Mouse (Mus musculus): ENCODE results near the gene Pigr.

The Pigr gene

DNA sequence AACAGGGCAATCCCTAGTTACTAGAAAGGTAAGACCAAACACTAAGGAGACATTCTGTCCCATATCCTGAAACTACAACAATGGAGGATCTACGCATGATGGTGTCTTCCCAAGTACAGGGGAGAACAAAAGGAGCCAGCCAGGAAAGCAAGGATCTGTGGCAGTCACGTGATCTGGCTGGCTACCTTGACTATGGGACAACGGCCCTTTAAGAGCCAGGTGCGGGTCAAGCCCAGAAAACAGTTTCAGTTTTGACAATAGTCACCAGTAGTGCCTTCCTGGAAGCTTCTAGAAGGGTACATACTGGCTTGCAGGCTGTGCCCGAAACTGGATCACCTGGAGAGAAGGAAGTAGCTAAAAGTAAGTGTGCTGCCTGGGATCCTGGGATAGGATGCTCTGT is at the start of gene Pigr:
Gene Pigr, plus strand, starts transcription at position 237 of the 400 bp plus-strand sequence.
- no peak for DNase-seq

DNA sequence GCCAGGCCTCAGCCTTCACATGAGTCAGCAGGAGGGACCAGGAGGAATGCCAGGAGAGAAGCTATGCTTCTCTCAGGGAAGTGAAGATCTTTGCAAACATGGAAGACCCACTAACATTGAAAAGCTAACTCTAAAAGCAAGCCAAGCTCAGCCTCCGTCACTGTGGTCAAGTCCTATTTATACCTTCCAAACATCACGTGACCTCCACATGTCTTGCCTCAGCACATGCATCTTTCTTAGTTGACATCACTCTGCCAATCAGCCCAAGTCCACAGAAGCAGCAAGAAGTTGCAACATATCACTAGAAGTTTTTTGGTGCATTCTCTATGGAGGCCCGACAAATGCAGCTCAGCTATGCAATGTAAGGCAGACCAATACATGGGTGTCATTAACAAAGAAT is 46.6 kb upstream of the Pigr start:
- DNase-seq, result no peak

DNA sequence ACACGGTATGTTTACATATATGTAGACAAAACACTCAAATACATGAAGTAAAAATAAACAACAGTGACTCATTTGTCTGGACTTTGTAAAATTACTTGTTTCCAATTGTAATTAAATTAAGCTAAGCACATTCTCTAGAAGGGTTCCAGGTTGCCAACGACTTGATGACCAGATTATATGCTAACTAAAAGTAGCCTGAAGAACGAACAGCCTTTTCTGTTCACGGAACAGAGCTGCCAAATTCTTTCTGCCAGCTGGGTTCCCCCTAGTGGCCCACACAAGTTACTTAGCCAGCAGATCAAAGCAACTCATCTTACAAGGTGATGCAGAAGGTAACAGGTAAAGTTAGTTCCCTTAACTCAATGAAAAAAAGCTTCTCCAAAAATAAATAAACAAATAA is 42.4 kb upstream of the Pigr start:
- no peak for DNase-seq

DNA sequence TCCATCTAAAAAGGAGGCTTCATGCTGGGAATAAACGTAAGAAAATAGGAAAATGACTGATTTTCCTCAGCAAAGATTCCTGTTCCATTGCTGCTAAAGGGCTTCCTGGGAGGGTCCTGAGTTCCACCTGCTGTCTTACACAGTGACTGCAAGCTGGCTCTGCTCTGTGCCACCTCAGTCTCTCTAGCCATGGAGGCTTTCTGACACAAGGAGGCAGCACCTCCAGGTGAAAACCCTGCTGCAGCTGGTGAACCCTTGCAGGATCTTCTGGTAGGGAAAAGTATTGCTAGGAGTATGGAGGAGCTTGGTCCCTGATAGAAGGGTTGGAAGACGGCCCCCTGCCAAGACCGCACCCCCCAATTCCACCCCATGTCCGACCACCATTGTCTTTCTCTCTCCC is 39.5 kb upstream of the Pigr start:
- no peak for DNase-seq

DNA sequence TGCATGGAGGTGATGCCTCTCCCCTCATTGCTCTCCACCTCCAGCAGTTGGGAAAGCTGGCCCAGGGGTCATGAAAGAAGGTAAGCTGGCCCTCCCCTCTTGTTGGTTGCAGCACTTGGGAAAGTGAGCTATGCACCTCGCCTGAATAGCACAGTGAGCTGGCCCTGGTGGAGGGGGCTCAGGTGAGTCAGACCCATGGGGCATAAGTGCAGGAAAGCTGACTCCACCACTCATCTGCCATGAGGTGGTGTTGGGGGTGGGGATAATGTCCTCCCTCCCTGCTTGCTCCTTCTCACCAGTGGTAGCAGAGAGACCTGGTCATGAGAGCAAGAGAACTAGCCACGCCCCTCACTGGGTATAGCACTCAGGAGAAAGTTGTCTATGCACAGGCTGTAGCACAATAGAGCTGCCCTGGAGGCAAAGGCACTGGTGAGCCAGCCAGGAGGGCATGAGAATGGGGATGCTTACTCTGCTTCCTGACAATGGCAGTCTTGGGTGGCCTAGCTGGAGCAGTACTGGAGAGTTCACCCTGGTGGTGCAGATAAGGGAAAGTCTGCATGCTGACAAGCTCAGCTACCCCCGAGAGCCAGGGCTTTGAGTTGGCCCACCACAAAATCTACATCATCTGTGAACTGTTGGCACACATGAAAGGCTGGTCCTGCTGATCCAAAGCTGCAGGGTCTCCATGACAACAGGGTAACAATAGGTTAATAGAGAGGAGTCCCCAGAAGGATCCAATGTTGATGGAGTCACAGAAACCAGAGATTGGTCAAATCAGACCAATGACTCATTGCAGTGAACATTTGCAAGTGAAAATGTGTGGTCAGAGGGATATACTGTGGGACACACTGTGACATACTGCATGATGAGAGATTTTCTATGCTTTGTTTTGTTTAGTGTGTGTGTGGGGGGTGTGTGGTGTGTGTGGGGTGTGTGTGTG is 36.7 kb upstream of the Pigr start:
- no peak for DNase-seq

DNA sequence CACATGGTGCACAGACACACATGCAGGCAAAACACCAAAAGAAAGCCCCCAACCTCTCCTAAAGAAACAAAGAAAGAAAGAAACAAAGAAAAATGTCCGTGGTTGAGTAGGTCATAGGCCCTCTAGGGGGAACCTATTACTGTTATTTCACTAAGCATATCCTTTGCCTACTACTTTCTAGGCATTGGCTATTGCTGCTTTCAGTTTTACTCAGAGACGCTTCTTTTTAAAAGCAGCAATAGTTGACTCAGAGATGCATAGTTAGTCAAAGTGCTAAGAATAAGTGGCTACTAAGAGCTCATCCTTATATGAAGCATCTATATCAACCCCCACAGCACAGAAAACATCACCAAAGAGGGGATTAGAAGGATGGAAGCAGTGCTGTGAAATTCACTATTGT is 31.2 kb upstream of the Pigr start:
- DNase-seq, result no peak

DNA sequence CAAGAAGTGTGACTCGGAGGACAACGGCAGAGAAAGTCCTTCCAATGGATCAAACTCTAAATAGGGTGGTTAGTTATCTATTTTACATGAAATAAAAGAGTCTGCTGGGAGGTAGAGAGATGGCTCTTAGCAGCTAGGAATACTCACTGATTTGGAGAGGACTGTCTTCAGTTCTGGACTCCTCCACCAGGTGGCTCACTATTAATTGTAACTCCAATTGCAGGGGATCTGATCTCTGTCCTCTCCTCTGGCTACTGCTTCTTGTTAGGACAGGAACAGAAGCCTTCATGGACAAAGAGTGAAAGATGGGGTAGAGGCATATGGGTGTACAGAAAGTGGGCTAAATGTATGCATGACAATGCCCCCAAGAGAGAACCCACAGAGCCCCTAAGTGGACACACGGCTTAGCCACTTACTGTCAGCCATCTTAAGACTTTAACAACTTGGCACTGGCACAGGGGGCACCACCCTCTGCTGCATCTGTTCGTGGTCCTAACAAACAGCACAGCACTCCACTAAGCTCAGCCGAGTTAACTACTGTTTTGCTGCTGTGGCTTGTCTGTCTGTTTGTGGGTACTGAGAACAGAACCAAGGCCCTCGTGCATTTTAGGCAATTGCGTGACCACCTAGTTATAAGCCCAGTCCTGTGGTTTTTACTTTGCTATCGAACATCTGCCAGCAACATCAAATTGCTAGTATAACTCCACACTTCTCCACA is 29.4 kb upstream of the Pigr start:
- DNase-seq, result peak; percentile 69

DNA sequence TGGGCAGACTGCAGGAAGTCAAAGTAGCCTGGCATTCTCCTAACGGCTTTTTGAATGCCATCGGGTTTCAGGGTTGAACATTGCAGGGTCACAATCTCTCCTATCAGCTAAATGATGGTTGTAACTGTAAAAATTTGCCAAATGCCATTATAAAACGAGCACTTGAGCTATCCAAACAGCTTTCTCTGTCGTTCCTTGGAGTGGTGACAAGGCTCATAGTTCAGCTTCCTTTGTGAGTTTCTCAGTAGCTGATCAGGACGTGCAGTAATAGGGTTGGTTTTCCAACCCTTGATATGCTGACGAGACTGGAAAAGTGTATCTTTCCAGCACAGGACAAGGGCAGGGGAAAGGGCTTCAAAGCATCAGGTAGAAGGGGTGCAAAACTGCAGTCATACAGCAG is 28.4 kb upstream of the Pigr start:
- DNase-seq, result peak; percentile 30

DNA sequence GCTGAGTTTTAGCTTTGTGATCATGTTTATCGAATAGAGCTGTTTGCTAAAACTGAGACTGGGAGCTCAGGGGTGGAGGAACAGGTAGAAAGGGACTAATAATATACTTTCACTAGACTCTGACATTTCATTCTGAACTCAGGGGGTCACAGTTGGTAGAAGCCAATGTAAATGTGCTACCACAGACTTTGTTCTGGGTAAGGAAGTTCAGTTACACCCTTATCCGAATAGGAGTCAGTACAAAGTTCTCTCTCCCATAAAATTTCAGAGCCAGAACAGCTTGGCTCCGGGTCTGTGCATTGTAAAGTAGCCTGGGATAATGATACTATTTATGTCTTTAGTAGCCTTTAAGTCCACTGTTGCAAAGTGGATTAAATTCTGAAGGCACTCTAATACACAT is 27.9 kb upstream of the Pigr start:
- no peak for DNase-seq

DNA sequence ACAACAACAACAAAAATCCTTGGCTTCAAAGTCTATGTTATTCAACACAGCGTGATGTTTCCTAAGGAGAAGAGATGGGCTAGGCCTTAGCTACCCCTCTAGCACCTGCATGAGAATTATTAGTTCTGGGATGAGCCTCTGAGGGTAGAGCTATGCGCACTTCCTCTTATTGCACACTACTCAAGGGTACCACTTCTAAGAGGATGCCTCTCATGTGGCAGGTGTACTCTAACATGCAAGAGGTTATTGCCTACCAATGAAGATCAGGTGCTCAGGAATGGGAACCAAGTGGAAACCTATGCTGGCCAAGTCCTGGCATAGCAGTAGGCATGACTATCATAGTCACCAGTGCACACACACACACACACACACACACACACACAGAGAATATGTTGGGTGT is 27.1 kb upstream of the Pigr start:
- no peak for DNase-seq

DNA sequence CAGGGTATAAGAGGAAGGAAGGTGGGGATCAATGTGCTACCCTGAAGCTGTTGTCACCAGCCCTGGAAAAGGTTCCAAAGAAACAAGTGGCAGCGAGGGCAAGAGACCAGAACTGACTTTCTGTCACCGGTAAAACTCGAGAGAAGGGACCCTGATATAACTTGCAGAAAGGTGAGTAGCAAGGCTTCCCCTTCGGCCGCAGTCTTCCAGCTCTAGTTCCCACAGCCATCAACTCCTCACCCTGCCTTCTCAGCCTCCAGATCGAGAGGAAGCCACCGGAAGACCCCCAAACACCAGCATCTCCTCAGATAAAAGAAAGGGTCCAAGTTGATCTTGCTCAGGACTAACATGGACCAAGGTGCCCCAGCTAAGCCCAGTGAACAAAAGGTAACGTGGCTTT is 25.9 kb upstream of the Pigr start, which contains the start of gene Fcamr:
Gene Fcamr, plus strand, starts transcription at position 301 of the 400 bp plus-strand sequence.
- no peak for DNase-seq

DNA sequence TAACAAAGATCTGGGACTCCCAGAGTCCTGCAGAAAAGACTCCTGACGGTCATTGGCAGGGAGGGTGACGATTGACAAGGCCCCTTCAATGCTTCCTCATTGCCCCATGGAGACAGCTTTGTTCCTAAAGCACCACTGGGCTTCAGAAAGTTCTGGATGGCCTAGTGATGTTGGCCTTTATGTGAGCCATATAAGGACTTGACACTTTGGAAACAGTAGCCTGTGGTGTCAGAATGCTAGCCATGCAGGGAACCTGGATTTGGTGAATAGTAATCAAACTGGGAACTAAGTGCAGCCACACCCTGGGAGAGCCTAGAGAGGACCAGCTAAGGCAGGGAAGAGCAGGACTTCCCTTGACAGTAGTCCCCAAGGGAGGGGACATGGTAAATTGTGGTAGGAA is 25.0 kb upstream of the Pigr start:
- DNase-seq, result peak; percentile 72

DNA sequence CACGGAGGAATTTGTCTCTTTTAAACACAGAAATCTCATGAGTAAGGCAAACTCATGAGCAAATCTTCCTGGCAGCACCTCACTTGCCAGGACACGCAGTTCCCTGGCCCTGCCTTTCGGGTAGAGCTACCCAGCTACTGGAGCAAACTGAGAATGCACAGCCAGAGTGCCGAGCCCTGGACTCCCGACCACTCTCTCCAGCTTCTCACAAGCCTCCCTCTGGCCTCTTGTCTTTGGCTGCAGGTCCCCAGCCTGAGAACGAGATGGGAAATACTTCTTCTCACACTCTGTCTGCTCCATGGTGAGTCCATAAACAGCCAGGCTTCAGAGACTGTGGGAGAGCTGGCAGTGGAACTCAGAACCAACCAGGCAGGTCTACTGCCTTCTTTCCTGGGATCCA is 23.5 kb upstream of the Pigr start:
- no peak for DNase-seq

DNA sequence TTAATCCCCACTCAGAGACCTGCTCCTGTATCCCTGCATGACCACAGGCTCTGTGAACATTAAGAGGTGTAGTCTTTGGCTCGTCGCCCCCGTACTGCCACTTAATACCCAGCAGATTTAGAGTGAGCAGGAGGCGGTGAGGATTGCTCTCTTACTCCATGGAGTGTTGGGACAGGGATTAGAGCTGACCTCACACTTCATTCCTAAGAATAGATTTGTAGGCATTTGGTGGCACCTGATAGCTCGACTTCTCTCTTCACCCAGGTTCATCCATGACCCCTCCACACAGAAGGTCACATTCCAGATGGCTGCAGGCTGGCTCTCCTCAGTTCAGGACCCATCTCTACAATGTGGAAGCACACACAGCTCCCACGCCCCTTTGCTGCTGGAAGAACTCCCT is 22.2 kb upstream of the Pigr start:
- DNase-seq, result no peak

DNA sequence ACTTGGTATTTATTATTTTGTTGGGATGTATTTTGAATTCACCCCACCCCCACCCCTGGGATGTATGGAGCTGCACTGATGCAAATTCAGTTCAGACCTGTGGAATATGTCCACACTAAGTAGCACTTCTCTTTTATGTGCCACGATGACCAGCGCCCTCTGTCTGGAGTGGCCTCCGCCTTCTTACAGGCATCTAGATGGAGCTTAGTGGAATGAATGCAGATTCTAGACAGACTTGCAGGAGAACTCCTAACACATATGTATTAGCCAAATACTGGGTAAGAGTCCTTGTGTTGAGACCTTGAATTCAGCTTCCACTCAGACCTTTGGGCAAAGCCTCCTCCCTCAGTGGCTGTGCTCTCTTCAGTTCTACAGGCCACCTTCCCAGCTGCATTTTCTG is 15.6 kb upstream of the Pigr start:
- peak; percentile 64 for DNase-seq

DNA sequence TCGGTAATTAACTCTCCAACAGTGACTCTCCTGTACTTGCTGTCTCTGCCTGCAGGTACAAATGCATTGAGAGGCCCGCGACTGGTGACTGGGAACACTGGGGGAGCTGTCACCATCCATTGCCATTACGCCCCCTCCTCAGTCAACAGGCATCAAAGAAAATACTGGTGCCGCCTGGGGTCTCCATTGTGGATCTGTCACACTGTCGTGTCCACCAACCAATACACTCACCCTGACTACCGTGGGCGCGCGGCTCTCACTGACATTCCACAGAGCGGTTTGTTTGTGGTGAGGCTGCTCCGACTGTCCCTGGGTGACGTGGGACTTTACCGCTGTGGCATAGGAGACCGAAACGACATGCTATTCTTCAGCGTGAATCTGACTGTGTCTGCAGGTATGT is 15.2 kb upstream of the Pigr start:
- peak; percentile 68 for DNase-seq

DNA sequence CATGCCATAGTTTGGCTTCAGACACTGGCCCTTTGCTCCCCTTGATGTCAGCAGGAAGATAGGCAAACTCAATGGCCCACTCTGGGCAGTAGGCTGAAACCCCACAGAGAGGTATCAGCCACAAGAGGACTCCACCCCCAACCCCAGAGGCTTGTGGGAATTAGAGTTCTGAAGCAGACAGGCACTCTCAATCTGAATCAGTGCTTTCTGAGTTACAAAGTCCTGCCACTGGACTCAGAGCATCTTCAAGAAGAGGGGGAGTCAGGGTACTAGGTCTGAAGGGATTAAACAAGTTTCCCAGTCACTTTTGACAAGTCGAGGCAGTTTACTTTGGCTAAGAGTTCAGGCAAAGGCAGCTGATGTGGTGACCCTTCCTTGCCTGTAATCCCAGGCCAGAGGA is 6.7 kb upstream of the Pigr start:
- DNase-seq, result peak; percentile 82

DNA sequence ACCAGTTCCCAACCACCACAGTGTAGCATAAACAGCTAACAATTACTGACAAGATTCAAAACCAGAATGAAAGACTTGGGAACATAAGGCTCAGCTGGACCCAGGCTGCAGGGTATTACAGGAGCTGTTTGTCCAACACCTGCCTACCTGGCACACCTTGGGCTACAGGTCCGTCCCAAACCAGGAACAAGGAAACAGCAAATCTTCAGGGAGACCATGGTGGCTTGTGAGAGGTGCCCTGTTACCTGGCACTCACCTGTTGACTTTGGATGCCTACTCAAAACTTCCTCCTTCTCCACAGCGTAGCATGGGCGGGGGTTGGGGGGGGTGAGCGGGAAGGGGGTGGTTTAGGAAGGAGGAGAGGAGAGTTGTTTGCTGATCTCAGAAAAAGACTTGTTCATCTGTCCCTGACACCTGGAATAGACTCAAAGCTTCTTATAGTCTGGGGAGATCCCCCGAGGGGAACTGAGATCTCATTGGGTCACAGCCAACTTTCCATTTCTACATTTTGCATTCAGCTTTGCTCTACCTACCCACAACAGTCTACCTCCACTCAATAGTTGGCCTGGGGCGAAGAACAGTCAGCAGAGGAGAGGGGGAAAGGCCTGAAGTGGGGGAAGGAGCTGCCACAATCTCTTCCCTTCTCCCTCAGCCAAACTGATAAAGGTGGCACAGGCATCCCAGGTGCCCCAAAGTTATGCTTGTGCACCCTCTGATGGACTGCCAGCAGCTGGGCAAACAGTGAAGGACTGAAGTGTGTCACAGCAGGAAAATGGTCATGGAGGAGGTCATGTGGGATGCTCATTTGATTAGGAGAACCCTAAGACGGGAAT is 6.0 kb upstream of the Pigr start:
- DNase-seq, result peak; percentile 81

DNA sequence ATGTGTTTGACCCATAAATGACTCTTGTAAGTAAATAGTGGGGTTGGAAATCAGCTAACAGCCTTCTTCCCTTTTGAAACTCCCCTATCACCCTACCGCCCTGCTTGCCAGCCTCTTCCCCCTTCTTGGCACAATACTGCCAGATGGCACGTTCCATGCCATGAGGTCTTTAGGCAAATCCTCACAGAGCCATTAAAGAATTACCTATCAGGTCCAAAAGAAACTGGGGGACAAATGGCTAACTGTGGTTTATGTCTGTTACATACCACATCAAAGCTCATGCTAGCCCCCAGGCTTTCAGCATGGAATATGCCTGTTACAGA is 5.4 kb upstream of the Pigr start:
- no peak for DNase-seq

DNA sequence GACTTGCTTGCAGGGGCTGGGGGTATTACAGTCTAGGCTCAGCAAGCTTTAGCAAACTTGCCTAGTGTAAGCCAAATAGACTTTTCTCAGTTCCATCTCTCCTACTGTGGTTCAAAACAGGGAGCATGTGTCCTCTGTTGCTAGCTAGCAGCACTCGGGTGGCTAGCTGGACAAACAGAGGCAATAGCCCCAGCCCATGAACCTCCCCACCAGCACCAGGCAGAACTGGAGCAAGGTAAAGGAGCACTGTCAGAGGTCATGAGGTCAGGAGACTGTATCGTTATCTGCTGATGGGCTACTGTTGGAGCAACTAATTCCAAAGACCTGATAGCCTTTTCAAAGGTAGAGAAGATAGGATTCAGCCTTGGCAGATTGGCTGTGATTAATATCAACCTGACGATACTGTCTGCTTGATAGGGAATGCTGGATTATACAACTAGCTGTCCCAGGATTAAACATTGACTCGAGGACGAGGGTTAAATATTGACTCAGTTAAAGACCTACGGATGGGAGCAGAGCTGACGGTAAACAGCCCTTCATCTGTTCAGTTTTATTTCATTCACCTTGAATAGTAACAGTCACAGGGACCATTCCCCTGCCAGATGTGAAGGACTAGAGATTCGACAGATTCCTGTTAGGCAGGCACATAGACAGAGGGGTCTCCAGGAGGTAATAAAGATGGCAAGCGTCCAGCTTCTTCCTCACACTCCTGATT is 4.4 kb upstream of the Pigr start:
- DNase-seq, result no peak

DNA sequence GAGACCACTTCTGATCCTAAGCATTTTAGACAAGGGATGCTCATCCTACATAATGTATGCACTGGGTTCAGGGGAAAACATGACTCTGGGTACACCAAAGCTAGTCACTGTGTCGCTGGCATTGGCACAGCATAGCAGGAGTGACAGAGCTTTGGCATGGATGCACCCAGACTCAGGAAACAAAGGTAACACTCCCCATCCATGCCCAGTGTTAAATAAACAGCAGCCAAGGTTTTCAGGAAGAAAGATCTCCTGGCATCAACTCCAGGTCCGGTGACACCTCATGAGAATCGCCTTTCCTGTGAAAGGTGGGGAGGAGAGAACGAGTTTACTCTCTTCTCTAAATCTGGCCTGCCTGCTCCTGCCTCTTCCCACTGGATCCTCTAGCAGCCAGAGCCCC is 2.2 kb downstream of the Pigr start:
- DNase-seq, result no peak

DNA sequence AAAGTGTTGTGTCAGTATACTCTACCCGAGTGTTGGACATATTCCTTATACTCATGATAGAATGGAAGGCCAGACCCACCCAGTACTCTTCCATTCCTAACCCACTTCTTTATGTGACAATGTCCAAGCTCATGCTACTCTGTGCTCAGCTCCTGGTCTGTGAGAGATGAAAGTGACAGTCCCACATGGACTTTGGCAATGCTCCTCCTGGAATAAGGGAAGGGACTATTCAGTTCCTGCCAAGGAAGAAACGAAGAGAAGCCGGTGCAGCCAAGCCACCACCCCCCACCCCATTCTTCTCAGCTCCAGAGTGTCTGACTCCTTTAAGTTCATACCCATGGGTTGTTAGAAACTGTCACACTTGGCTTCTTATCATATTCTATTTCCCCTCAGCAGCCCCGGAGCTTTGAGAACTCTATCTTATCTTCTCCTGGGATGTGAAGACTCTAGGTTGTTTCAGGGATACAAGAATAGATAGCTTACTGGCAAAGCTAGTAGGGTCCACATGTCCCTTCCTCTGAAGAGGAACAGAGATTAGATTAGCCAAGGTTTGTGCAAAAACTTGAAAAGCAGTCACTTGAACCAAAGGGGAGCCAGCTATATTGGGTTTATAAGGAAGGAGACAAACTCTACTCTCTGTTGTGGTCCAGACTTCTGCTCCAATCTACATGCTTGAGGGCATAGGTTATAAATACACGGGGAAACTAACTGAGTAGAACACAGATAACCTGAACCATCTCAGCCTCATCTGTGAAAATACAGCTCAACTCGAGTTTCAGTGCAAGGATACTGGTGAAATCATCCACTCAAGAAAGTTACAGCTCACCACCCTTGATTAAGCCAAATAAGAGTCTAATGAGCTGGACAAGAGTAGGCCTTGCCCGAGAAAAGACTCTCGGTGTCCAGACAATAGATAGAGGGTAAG is 3.7 kb downstream of the Pigr start:
- DNase-seq, result no peak
